Mouse (Mus musculus) cortical plate, adult 2 months (tissue): ENCODE results near the gene Foxp1.

Experiments used
- CTCF ChIP-seq: fragments of 200-500 bp; IDR thresholded peaks from 2 replicates; pipeline ENCODE4 v1.5.1; 2011; ENCODE audit warnings: mild to moderate bottlenecking, control low read depth, low read length; ENCODE audit not compliant: insufficient read depth; ENCODE audit errors: extremely low read depth
- POLR2A ChIP-seq: fragments of 200-500 bp; IDR thresholded peaks from 2 replicates; pipeline ENCODE4 v1.6.1; 2011; ENCODE audit warnings: mild to moderate bottlenecking, low read length, control low read depth; ENCODE audit not compliant: insufficient read depth; ENCODE audit errors: extremely low read depth

GRCm38 (mm10) chr6:99103911-99104310 lies 418.6 kb downstream of the Foxp1 start:
- TF ChIP-seq CTCF (no peak), POLR2A (no peak)
